Mouse (Mus musculus): ENCODE data around the gene Ghr. TPM values are rescaled to one million over a fixed set of nuclear protein-coding genes. Genes with fewer than 3 reads are reported as not detected.
A peak's percentile ranks its signal among the peaks of the same experiment; 100 is the strongest.

The Ghr gene
- polyA plus RNA-seq, 1 experiment from 2014 or later, result 60.8 TPM

DNA sequence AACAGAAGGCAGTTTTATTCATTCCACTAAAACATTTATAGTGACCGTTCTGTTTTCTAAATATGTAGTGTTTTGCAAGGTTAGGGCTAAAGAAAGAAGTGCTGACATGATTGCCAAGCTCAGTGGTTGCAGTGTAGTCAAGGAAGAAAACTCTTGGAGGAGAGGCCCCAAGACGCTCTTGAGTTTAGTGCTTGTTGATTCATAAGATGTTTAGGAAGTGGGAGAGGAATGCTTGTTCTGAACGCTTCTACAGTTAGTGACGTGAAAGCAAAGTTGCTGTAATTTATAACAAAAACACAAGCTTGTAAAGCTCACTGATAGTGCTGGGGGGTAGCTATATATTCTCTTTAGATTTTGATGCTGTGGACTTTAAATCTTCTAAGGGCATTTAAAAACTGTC, 174.8 kb downstream of the Ghr start:
- H3K9me3 ChIP-seq (replicated peaks), result no peaks in the 10 kb centered on the region
- no peak overlapping the region for H3K27ac ChIP-seq (replicated peaks)
- no peak overlapping the region for H3K4me3 ChIP-seq (replicated peaks)
- ATAC-seq (ENCODE audit: insufficient number of reproducible peaks, low FRiP score, low TSS enrichment, low read depth), result no peak
- H3K27me3 ChIP-seq, result no peaks in the 10 kb centered on the region
- no peaks in the 10 kb centered on the region for H3K36me3 ChIP-seq
- H3K9ac ChIP-seq, result no peak overlapping the region
- no peaks in the 10 kb centered on the region for H3K4me1 ChIP-seq
- no peak overlapping the region for H3K4me2 ChIP-seq (replicated peaks)
- 81% methylated on average over 4 of the region's 4 CpGs for WGBS

DNA sequence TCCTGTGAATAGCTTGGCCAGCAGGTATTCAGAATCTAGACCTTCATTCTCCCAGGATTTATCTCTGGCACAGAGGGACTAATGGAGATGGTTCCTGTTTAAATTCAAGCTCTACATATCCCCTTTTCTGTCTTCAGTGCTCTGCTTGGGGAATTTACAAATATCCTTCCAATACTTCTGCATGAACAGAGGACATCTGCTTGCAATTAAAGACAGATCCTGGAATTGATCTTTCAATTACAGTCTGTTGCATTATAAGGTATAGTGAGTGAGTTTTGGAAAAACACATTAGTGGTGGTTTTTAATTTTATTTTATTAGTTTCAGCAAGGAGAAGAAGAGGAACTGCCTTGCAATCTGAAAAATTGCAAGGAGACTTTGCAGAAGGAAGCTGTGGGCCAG, 184.1 kb downstream of the Ghr start:
- ATAC-seq (ENCODE audit: insufficient number of reproducible peaks, low FRiP score, low TSS enrichment, low read depth), result no peak; the same call in 1 of the 2 replicates
- no peak overlapping the region for H3K4me2 ChIP-seq (replicated peaks)
- H3K27ac ChIP-seq (replicated peaks), result peak overlapping the region; percentile 69
- no peaks in the 10 kb centered on the region for H3K27me3 ChIP-seq
- H3K9ac ChIP-seq, result no peak overlapping the region
- no peaks in the 10 kb centered on the region for H3K9me3 ChIP-seq (replicated peaks)
- peaks cover 22% of the 10 kb centered on the region for H3K4me1 ChIP-seq
- no peaks in the 10 kb centered on the region for H3K36me3 ChIP-seq
- H3K4me3 ChIP-seq (replicated peaks), result no peak overlapping the region

DNA sequence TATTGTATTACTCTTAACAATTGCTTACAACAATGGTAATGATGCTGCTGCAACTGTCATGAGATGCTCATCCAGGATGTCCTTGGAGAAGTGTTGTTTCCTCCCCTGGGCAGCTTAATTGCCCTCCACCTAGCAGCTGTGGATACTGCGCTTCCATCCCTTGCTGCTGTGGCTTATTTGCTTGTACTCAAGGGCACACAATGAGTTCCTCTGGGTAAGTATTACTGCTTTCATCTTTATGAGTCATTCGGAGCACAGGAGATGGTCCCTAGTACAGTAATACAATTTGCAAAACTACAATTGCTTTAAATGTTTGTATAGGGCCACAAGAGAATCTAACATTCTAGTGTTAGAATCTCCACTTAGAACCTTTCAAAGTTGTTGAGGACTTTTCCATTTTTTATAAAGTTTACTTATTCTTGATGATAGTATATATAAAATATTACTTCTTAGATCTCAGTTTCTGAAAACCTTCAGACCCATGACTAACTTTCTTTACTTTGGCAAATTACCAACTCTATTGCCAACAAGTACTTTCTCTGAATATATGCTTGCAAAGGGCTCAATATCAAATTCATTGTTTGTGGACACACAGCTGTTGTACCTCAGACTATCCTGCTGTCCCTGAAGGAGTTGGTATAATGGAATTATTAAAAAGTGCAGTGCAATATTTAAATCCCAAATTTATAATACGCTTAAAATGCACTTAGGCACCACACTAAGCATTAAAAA, 185.8 kb downstream of the Ghr start:
- H3K4me3 ChIP-seq (replicated peaks), result no peak overlapping the region
- 79% methylated on average over 3 of the region's 3 CpGs for WGBS
- no peak overlapping the region for H3K27ac ChIP-seq (replicated peaks)
- no peak for ATAC-seq (ENCODE audit: insufficient number of reproducible peaks, low FRiP score, low TSS enrichment, low read depth)
- no peaks in the 10 kb centered on the region for H3K36me3 ChIP-seq
- no peak overlapping the region for H3K9ac ChIP-seq
- H3K4me1 ChIP-seq, result peaks cover 22% of the 10 kb centered on the region
- H3K27me3 ChIP-seq, result no peaks in the 10 kb centered on the region
- no peaks in the 10 kb centered on the region for H3K9me3 ChIP-seq (replicated peaks)
- no peak overlapping the region for H3K4me2 ChIP-seq (replicated peaks)

DNA sequence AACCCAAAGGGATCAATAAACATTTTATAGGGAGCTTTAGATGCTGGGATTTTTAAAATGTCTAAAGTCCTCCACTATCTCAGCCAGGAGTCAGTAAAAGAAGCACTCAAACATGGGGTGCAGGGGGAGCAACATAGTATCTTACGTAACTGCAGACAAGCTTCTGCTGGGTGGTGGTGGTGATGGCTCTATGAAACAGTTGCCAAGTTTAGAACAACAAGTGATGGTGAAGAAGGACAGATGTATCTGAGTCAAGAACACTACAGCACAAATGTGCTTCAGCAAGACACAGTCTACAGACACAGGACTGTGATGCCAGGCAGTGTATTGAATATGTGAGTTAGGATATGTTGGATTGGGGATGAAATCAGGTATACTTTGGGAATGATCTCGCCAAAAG, 187.1 kb downstream of the Ghr start:
- 83% methylated on average over 2 of the region's 2 CpGs for WGBS
- Histone ChIP-seq H3K36me3 (no peaks in the 10 kb centered on the region), H3K4me2 (replicated peaks) (no peak overlapping the region), H3K27ac (replicated peaks) (no peak overlapping the region), H3K27me3 (no peaks in the 10 kb centered on the region), H3K9ac (no peak overlapping the region), H3K4me3 (replicated peaks) (no peak overlapping the region), H3K9me3 (replicated peaks) (no peaks in the 10 kb centered on the region), H3K4me1 (peaks cover 22% of the 10 kb centered on the region)
- ATAC-seq (ENCODE audit: insufficient number of reproducible peaks, low FRiP score, low TSS enrichment, low read depth), result no peak

DNA sequence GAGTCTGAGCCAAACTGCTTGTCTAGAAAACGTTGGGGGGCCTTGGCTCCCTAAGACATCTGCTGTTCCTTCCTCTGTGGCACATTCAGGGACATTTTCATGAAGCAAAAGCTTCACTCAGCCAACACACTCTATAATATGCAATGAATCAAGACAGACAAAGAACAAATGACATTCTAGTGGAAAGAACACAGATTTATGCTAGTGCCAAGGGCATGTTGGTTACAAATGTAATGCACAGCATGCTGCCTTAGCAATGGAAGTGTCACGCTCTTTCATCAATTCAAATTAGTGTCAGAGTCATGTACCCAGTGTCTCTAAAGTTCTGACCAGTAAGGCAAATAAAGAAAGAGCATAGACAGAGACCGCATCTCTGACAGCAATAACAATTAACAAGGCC, 187.6 kb downstream of the Ghr start:
- Histone ChIP-seq H3K9ac (no peak overlapping the region), H3K27me3 (no peaks in the 10 kb centered on the region), H3K4me2 (replicated peaks) (no peak overlapping the region), H3K27ac (replicated peaks) (no peak overlapping the region), H3K4me3 (replicated peaks) (no peak overlapping the region), H3K36me3 (no peaks in the 10 kb centered on the region), H3K9me3 (replicated peaks) (no peaks in the 10 kb centered on the region), H3K4me1 (peaks cover 22% of the 10 kb centered on the region)
- 77% methylated on average over 3 of the region's 3 CpGs for WGBS
- no peak for ATAC-seq (ENCODE audit: insufficient number of reproducible peaks, low FRiP score, low TSS enrichment, low read depth)

DNA sequence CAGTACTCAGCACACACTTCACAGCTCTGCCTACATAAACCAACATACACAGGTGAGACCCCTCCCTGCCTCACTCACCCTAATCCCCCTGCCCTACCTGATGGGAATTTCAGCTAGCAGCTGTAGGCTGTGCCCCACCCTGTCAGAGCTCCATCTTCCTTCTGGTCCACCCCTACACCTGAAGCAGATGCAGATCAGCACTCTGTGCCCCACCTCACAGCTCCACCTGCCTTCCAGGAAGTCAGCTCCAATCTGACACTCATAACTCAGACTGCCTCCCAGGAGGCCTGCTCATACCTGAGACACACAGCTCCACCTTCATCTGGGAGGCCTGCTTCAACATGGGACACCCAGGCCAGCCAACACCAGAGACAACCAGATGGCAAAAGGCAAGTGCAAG, 192.6 kb downstream of the Ghr start:
- Histone ChIP-seq H3K36me3 (no peaks in the 10 kb centered on the region), H3K27ac (replicated peaks) (no peak overlapping the region), H3K4me1 (peaks cover 10% of the 10 kb centered on the region), H3K9me3 (replicated peaks) (no peaks in the 10 kb centered on the region), H3K27me3 (no peaks in the 10 kb centered on the region), H3K4me3 (replicated peaks) (no peak overlapping the region), H3K4me2 (replicated peaks) (no peak overlapping the region), H3K9ac (no peak overlapping the region)
- ATAC-seq (ENCODE audit: insufficient number of reproducible peaks, low FRiP score, low TSS enrichment, low read depth), result no peak

DNA sequence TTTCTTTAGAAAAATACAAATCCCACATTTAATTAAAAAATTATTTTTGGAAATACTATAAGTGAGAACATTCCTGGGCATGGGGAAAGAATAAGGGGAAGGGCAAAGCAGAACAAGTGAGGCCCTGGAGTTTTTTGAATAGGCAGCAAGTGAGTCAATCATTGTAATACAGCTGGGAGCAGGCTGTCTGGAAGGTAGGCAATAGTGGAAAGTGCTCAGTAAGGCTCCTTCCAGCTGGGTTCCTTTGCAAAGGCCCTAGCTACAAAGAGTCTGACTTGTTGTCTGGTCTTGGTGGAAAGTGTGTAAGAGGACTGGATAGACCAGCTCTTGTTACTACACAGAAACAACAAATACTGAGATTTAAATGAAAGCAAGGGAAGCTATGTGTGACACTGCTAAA, 194.3 kb downstream of the Ghr start:
- Histone ChIP-seq H3K36me3 (no peaks in the 10 kb centered on the region), H3K27me3 (no peaks in the 10 kb centered on the region), H3K9me3 (replicated peaks) (no peaks in the 10 kb centered on the region), H3K9ac (no peak overlapping the region), H3K27ac (replicated peaks) (no peak overlapping the region; the same call in none of the 2 replicates), H3K4me1 (peaks cover 10% of the 10 kb centered on the region), H3K4me3 (replicated peaks) (no peak overlapping the region), H3K4me2 (replicated peaks) (no peak overlapping the region)
- ATAC-seq (ENCODE audit: insufficient number of reproducible peaks, low FRiP score, low TSS enrichment, low read depth), result no peak; the same call in 1 of the 2 replicates

DNA sequence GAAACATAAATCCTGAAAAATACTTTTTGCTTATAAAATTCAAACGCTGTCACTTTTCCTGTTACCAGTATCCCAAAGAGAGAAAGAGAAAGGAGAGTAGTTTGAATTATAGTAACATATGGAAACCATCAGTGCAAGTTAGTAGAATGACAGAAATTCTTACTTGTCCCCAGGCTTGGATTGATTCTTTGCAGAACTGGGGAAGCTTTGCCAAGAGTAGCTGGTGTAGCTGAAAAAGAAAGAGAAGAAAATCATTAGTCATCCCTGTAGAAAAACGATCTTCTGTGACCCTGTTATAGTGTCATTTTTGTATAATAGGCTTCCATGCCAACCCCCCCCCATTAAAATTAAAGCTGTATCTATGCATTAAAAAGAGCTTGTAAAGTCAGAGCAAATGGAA, 194.8 kb downstream of the Ghr start:
- 32% methylated on average over 2 of the region's 2 CpGs for WGBS
- H3K9ac ChIP-seq, result no peak overlapping the region
- H3K27me3 ChIP-seq, result no peaks in the 10 kb centered on the region
- H3K9me3 ChIP-seq (replicated peaks), result no peaks in the 10 kb centered on the region
- H3K27ac ChIP-seq (replicated peaks), result no peak overlapping the region; the same call in 1 of the 2 replicates
- H3K36me3 ChIP-seq, result no peaks in the 10 kb centered on the region
- no peak; the same call in 1 of the 2 replicates for ATAC-seq (ENCODE audit: insufficient number of reproducible peaks, low FRiP score, low TSS enrichment, low read depth)
- peaks cover 10% of the 10 kb centered on the region for H3K4me1 ChIP-seq
- H3K4me3 ChIP-seq (replicated peaks), result no peak overlapping the region
- no peak overlapping the region for H3K4me2 ChIP-seq (replicated peaks)

DNA sequence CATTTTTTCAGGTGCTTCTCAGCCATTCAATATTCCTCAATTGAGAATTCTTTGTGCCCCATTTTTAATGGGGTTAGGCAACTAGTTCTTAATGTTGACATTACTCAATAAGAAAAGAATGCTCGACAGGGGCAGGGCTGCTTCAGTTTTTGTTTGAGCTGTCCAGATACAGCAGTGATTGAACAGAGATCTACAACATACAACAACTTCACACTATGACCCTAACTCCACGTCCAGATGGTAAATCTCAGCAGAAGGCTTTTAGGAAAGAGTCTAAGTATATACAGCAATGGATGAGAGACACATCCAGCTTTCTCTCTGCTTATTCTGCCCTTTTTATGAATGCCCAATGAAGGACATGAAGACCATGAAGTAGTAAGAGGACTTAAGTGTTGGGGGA, 199.5 kb downstream of the Ghr start:
- no peak overlapping the region for H3K4me2 ChIP-seq (replicated peaks)
- no peak overlapping the region for H3K9ac ChIP-seq
- H3K4me1 ChIP-seq, result peaks cover 1% of the 10 kb centered on the region; the same call in 1 of the 2 replicates
- H3K36me3 ChIP-seq, result no peaks in the 10 kb centered on the region
- H3K27ac ChIP-seq (replicated peaks), result no peak overlapping the region
- 63% methylated on average over 2 of the region's 2 CpGs for WGBS
- ATAC-seq (ENCODE audit: insufficient number of reproducible peaks, low FRiP score, low TSS enrichment, low read depth), result no peak
- H3K4me3 ChIP-seq (replicated peaks), result no peak overlapping the region
- no peaks in the 10 kb centered on the region for H3K27me3 ChIP-seq
- no peaks in the 10 kb centered on the region for H3K9me3 ChIP-seq (replicated peaks)

DNA sequence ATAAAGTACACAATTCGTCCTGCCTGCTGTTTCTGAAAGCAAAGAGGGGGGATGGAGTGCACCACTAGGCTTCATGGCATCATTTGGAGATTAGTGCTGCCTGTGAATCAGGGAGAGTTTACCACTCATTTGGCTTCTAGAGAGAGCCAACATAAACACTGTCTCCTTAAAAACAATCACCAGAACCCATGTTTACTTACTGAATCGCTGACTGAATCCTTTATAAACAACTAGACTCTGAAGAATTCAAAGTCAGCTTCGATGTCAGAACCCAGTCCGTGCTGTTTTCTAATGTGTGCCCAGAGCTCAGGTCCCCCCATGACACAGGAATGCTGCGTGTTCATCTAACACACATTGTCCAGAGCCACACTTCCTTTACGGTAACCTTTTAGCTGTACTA, 201.9 kb downstream of the Ghr start:
- Histone ChIP-seq H3K4me3 (replicated peaks) (no peak overlapping the region), H3K4me2 (replicated peaks) (no peak overlapping the region)

DNA sequence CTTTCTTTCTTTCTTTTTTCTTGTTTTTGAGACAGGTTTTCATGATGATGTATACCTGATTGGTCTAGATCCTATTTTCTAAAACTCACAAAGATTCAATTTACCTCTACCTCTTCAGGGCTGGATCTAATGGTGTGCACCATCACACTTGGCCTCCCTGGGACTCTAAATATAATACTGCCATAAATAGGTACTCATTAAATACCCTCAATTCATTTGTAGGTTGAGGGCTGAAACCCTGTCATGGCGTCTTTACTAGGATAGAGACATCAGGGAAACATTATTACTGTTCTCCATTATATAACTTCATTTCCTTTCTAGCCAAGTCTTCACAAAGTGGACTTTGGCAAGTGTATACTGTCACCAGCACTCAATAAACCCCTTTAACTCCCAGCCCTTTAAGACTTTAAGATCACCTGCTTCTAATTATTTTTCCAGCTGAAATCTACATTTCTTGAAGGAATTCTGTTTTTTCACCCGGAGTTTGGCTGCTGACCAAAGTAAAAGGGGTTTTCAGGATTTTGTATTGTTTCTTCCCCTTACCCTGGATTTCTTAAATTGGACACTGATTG, 214.9 kb downstream of the Ghr start:
- H3K36me3 ChIP-seq, result no peaks in the 10 kb centered on the region
- H3K4me1 ChIP-seq, result no peaks in the 10 kb centered on the region
- no peak overlapping the region for H3K4me3 ChIP-seq (replicated peaks)
- 48% methylated on average over 2 of the region's 2 CpGs for WGBS
- H3K9ac ChIP-seq, result no peak overlapping the region
- no peak overlapping the region for H3K27ac ChIP-seq (replicated peaks)
- H3K27me3 ChIP-seq, result no peaks in the 10 kb centered on the region
- no peak overlapping the region for H3K4me2 ChIP-seq (replicated peaks)
- no peak for ATAC-seq (ENCODE audit: insufficient number of reproducible peaks, low FRiP score, low TSS enrichment, low read depth)
- H3K9me3 ChIP-seq (replicated peaks), result peaks cover 15% of the 10 kb centered on the region; the same call in 1 of the 2 replicates

More for the DNA sequence above, 201.9 kb downstream of the Ghr start:
- no peaks in the 10 kb centered on the region for H3K9me3 ChIP-seq (replicated peaks)
- H3K36me3 ChIP-seq, result no peaks in the 10 kb centered on the region
- whole genome bisulfite sequencing, result 70% methylated on average over 6 of the region's 6 CpGs
- H3K4me1 ChIP-seq, result no peaks in the 10 kb centered on the region
- no peak for ATAC-seq (ENCODE audit: insufficient number of reproducible peaks, low FRiP score, low TSS enrichment, low read depth)
- no peak overlapping the region for H3K27ac ChIP-seq (replicated peaks)
- H3K9ac ChIP-seq, result no peak overlapping the region
- no peaks in the 10 kb centered on the region for H3K27me3 ChIP-seq

All from embryonic facial prominence, embryonic 15.5 days (tissue).